Mouse (Mus musculus) layer of hippocampus, adult 11-12 months (tissue): ENCODE measurements around the gene Sftpd.

Experiments
- DNase-seq: peaks from one replicate; pipeline ENCODE4 v3.0.0; 2022; ENCODE audit warnings: low spot score

Gene Sftpd

GRCm38 (mm10) chr14:41185059-41185821 lies at the start of gene Sftpd:
Gene Sftpd, minus strand, starts transcription at chr14:41185149.
- DNase-seq = no peak

GRCm38 (mm10) chr14:41198037-41198730 lies 13.2 kb upstream of the Sftpd start:
- no peak for DNase-seq

GRCm38 (mm10) chr14:41189496-41189895 lies 4.5 kb upstream of the Sftpd start:
- DNase-seq = no peak

- no peak for DNase-seq
Observed at GRCm38 (mm10) chr14:41174802-41175201, 10.1 kb downstream of the Sftpd start.

DNA sequence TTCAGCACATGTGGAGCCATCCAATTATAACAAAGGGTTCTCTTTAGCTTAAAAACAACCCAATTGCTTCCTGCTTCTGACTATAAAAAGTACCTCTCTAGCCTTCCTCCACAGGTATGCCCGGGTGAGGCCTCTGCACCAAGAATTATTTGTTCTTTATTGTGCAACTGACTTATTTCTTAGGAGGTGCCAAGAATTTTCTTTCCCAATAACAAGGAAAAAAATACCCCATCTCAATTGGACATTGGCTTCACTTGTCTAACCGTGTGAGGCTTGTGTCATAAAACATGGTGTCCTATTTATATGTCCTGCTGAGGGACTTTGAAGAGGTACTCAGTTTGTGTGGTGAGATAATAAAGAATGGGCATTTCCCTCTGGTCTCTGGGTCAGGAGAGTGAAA lies 14.4 kb downstream of the Sftpd start:
- DNase-seq = no peak

- no peak for DNase-seq
Observed at GRCm38 (mm10) chr14:41168567-41168966, 16.4 kb downstream of the Sftpd start.

DNA sequence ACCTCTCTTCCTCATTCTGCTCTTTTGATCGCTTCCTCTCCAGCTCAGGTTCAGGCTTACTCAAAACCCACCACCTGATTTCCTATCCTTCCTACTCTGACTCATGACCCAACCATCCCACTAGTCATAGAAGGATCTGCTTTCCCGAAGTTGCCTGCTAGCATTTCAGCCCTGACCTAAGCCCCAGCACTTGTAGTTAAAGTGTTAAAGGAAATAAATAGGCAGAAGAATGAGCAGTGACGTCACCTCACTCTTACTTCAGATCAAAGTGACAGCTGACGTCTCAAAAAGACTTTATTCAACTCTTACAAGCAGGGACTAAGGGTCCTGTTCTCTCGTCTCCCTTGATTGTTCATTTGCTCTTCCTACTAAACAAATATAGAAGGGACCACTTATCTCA lies 17.7 kb downstream of the Sftpd start:
- no peak for DNase-seq

DNA sequence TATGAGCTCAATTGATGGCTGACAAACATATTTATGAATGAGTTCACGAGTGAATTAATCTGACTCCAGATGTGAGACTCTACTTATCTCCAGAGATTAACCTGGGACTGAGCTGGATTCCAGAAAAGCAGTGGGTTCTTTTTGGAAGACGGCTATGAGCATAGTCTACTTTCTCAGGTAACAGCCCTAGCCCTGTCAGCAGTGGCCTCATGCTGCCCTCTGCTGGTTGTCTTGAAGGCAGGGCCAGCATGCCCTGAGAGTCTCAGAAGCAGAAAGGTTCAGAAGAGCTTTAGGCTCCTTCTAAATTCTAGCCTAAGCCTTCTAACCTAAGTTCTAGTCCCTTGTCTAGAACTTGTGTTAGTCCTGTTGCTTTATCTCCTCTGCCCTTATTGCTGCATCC lies 22.3 kb downstream of the Sftpd start:
- DNase-seq = peak; percentile 22

- DNase-seq = no peak
Observed at GRCm38 (mm10) chr14:41160743-41161142, 24.2 kb downstream of the Sftpd start.

GRCm38 (mm10) chr14:41160076-41160475 lies 24.9 kb downstream of the Sftpd start:
- DNase-seq = no peak

GRCm38 (mm10) chr14:41151220-41151898 lies 33.6 kb downstream of the Sftpd start, which contains the start of gene Mbl1:
Gene Mbl1, plus strand, starts transcription at chr14:41151458.
- no peak for DNase-seq

DNA sequence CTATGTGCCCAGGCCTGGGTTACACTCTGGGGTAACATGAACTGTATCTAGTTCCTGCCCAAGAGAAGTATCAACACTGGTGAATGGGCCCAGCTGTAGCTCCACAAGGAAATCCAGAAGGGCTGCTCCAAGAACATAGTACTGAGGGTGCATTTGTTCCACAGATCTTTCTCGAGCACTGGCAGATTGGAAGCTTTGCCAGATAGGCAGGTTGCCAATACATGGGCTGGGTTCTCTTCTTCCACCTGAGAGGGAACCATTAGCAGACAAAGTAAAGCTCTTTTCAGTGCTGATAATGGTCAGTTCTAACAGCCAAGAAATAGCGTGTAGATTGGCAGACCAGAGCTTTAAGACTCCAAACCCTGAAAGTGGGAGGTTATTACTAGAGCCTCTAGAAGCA lies 37.6 kb downstream of the Sftpd start:
- DNase-seq = no peak

GRCm38 (mm10) chr14:41146922-41147321 lies 38.0 kb downstream of the Sftpd start:
- no peak for DNase-seq

DNA sequence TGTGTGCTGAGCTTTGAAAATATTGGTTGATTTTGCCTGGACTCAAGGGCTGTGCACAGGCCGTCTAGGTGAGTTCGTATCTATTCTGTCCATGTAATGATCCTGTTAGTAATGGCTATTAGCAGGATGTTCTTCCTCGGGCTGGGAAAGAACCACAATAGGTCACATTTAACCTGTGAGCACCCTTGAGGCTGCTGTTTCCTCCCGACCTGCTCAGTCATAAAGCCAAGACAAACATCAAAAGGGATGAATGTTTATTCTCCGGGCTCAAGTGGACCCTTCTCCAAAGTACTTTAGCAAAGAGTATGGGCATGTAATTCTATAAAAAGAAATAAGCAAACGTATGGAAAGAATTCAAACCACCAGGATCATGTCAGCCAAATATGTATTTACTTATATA lies 38.9 kb downstream of the Sftpd start:
- no peak for DNase-seq

- DNase-seq = no peak
Observed at GRCm38 (mm10) chr14:41140686-41141085, 44.3 kb downstream of the Sftpd start.

DNA sequence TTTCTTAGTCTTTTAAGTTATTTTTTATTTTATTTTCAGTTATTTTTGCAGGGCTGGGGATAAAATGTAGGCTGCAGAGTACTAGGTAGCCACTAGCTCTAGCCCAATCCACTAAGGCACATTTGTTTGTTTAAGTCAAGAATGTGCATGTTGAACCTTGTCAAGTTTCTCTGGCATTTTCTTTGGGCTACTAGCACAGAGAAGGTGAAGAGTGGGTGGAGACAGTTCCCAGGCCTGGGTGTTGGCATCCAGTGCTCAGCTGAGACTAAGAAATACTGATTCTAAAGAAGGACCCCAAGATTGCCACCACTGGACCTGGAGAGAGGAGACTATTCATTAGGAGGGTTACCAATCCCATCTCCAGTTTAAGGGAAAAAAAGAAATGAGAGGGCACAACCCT lies 47.9 kb downstream of the Sftpd start:
- no peak for DNase-seq

- no peak for DNase-seq
Observed at GRCm38 (mm10) chr14:41131540-41131939, 53.4 kb downstream of the Sftpd start, which contains the start of gene Sftpa1. Gene Sftpa1, plus strand, starts transcription at chr14:41131782.

DNA sequence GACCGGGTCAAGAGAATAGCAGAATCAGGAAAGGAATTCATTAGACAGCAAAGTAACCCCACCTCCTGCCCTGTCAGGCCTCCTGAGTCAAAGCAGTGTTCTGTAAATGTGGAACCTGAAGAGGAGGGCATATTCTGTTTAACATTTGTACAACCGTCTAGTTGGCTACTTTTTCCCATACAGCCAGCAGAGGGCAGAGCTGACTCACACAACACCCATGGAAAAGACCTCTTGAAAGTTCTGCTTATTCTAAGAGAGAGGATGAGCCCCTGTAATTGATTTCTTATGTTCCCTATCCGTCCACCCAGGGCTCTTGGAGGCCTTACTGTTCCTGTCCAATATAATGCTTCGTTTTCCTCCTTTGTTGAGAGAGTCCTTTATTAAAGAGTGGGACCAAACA lies 57.0 kb downstream of the Sftpd start:
- DNase-seq = peak; percentile 9

DNA sequence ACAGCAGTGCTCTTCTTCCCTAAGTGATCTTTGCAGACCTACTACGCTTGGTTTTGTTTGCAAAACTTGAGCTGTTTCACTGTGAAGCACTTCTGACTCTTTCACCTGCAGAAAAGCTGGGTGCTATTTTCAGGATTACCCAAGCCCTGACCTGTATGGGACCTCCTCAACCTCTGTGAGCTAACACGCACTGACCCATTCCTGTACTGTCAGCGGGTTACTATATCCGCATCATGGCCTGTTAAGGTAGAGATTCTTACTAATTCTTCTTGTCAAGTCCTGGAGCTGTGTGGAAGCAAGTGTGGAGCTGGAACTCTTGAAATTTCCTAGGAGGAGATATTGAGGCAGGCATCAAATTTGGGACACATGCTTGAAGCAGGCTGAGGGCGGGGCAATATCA lies 60.3 kb downstream of the Sftpd start:
- no peak for DNase-seq
